Mouse (Mus musculus) midbrain, postnatal 0 days (tissue): Measurements from ENCODE around the gene Tmem51. TPM values are rescaled to one million over a fixed set of nuclear protein-coding genes. Genes with fewer than 3 reads are reported as not detected.
"Not testable (repeated sequence)": the region's sequence is repeated elsewhere in the genome, so short reads cannot be mapped to it uniquely, and the experiment has no call there.

Experiments used
- ATAC-seq: fragments of 200-750 bp; cut with Nextera tagmentation; 2 replicates; pipeline ENCODE4 v1.8.0; 2017; ENCODE audit warnings: moderate number of reproducible peaks, mild to moderate bottlenecking, moderate TSS enrichment, moderate library complexity; ENCODE audit not compliant: low FRiP score
- DNase-seq: peaks from one replicate; pipeline ENCODE4 v3.0.0-alpha.2; 2015; ENCODE audit warnings: low spot score
- H3K27ac ChIP-seq: fragments of 300-500 bp; sonication (generic); 2 replicates; pipeline ENCODE4 v1.5.1; 2014; ENCODE audit warnings: low read depth, mild to moderate bottlenecking, low read length, mixed read lengths
- H3K27me3 ChIP-seq: fragments of 300-500 bp; sonication (generic); 2 replicates; pipeline ENCODE4 v1.6.1; 2014; ENCODE audit warnings: low read length, control low read depth, mixed read lengths; ENCODE audit not compliant: insufficient read depth
- H3K36me3 ChIP-seq: fragments of 300-500 bp; sonication (generic); 2 replicates; pipeline ENCODE4 v1.6.1; 2014; ENCODE audit warnings: low read length, control low read depth, mixed read lengths; ENCODE audit not compliant: insufficient read depth
- H3K4me1 ChIP-seq: fragments of 300-500 bp; sonication (generic); 2 replicates; pipeline ENCODE4 v1.6.1; 2014; ENCODE audit warnings: mild to moderate bottlenecking, control low read depth, antibody characterized with exemption, low read length, mixed read lengths; ENCODE audit not compliant: insufficient read depth
- H3K4me2 ChIP-seq: fragments of 300-500 bp; sonication (generic); 2 replicates; pipeline ENCODE4 v1.6.1; 2014; ENCODE audit warnings: low read depth, mild to moderate bottlenecking, low read length, mixed read lengths; ENCODE audit not compliant: poor library complexity, severe bottlenecking
- H3K4me3 ChIP-seq: fragments of 300-500 bp; sonication (generic); 2 replicates; pipeline ENCODE4 v1.5.1; 2014; ENCODE audit warnings: low read depth, mild to moderate bottlenecking, low read length, moderate library complexity
- H3K9ac ChIP-seq: fragments of 300-500 bp; sonication (generic); replicated peaks from 2 replicates; pipeline ENCODE4 v1.6.1; 2014; ENCODE audit warnings: mild to moderate bottlenecking, low read length, moderate library complexity, mixed read lengths; ENCODE audit not compliant: poor library complexity, severe bottlenecking
- H3K9me3 ChIP-seq: fragments of 300-500 bp; sonication (generic); 2 replicates; pipeline ENCODE4 v1.6.1; 2016; ENCODE audit warnings: low read length, control low read depth
- CTCF ChIP-seq: IDR thresholded peaks from 2 replicates; pipeline ENCODE4 v1.5.1; 2016; ENCODE audit warnings: antibody characterized with exemption, mild to moderate bottlenecking
- WGBS: fragments of 180-500 bp; shearing (Covaris S2); extraction: QIAGEN DNeasy Blood & Tissue Kit; methylation state at CpG from one replicate; pipeline ENCODE4 v1.1.7; 2014; 5-methylcytosine and 5-hydroxymethylcytosine counted together
- polyA plus RNA-seq: library from polyadenylated mRNA; unstranded; fragments of >200 nt; fragmentation: Nextera tagmentation; extraction: Ambion mirVana; gene quantifications from 2 replicates; pipeline ENCODE4 v1.2.1, GENCODE M21; 2015
- total RNA-seq: library from RNA; depleted of rRNA; stranded (reverse); fragments of >200 nt; gene quantifications from 2 replicates; pipeline ENCODE4 v1.2.3, GENCODE M21; 2014

Tmem51 gene
- total and polyA plus RNA-seq, 2 experiments from 2014 or later: 5.9 to 7.9 TPM

- no peaks in the 10 kb centered on the region for H3K36me3 ChIP-seq
- WGBS: 27% methylated on average over 11 of the region's 11 CpGs
- no peaks in the 10 kb centered on the region for H3K4me1 ChIP-seq
- H3K27ac ChIP-seq: no peak overlapping the region
- peak overlapping the region; percentile 29 for H3K4me2 ChIP-seq
- H3K9me3 ChIP-seq: no peaks in the 10 kb centered on the region
- ATAC-seq: peak; percentile 67; the same call in 1 of the 2 replicates
- no peak overlapping the region for H3K9ac ChIP-seq
- TF ChIP-seq CTCF: no peak
- peak overlapping the region; percentile 25; the same call in 1 of the 2 replicates for H3K4me3 ChIP-seq
- DNase-seq: peak; percentile 71
- H3K27me3 ChIP-seq: no peaks in the 10 kb centered on the region
These were observed 85.8 kb downstream of the Tmem51 start for GRCm38 (mm10) chr4:141998282-141998821.

GRCm38 (mm10) chr4:141996880-141997279 is 87.2 kb downstream of the Tmem51 start:
- H3K9me3 ChIP-seq: no peaks in the 10 kb centered on the region
- no peak for TF ChIP-seq CTCF
- no peaks in the 10 kb centered on the region for H3K36me3 ChIP-seq
- H3K4me2 ChIP-seq: no peak overlapping the region
- DNase-seq (no peak), ATAC-seq (no peak)
- H3K9ac ChIP-seq: no peak overlapping the region
- WGBS: 79% methylated on average over 3 of the region's 3 CpGs
- no peak overlapping the region for H3K4me3 ChIP-seq
- H3K4me1 ChIP-seq: no peaks in the 10 kb centered on the region
- no peak overlapping the region for H3K27ac ChIP-seq
- H3K27me3 ChIP-seq: no peaks in the 10 kb centered on the region

- peak; percentile 41 for DNase-seq
- no peak overlapping the region for H3K9ac ChIP-seq
These were observed 88.0 kb downstream of the Tmem51 start for GRCm38 (mm10) chr4:141996086-141996485.

GRCm38 (mm10) chr4:141994062-141994471 is 90.0 kb downstream of the Tmem51 start:
- 39% methylated on average over 2 of the region's 2 CpGs for WGBS
- not testable (repeated sequence) for ATAC-seq, H3K27me3 ChIP-seq

More at GRCm38 (mm10) chr4:141996086-141996485, 88.0 kb downstream of the Tmem51 start:
- ATAC-seq: no peak
- no peaks in the 10 kb centered on the region for H3K36me3 ChIP-seq
- no peaks in the 10 kb centered on the region for H3K9me3 ChIP-seq
- H3K4me3 ChIP-seq: no peak overlapping the region
- H3K27ac ChIP-seq: no peak overlapping the region
- WGBS: 30% methylated on average over 7 of the region's 7 CpGs
- no peaks in the 10 kb centered on the region for H3K27me3 ChIP-seq
- no peak for TF ChIP-seq CTCF
- H3K4me2 ChIP-seq: no peak overlapping the region
- no peaks in the 10 kb centered on the region for H3K4me1 ChIP-seq

GRCm38 (mm10) chr4:141993347-141994061 is 90.6 kb downstream of the Tmem51 start:
- Histone ChIP-seq H3K9ac (no peak overlapping the region), H3K27ac (no peak overlapping the region), H3K27me3 (no peaks in the 10 kb centered on the region), H3K36me3 (no peaks in the 10 kb centered on the region), H3K4me3 (no peak overlapping the region), H3K4me1 (no peaks in the 10 kb centered on the region), H3K9me3 (no peaks in the 10 kb centered on the region), H3K4me2 (no peak overlapping the region)
- no peak for DNase-seq
- 75% methylated on average over 5 of the region's 5 CpGs for WGBS
- no peak for ATAC-seq
- no peak for TF ChIP-seq CTCF

More at GRCm38 (mm10) chr4:141994062-141994471, 90.0 kb downstream of the Tmem51 start:
- H3K27ac ChIP-seq, H3K4me1 ChIP-seq, H3K9me3 ChIP-seq, H3K4me2 ChIP-seq, DNase-seq, H3K4me3 ChIP-seq, H3K9ac ChIP-seq, H3K36me3 ChIP-seq: not testable (repeated sequence)

GRCm38 (mm10) chr4:141992530-141993204 is 91.4 kb downstream of the Tmem51 start:
- ATAC-seq (no peak), DNase-seq (no peak)
- no peaks in the 10 kb centered on the region for H3K9me3 ChIP-seq
- 88% methylated on average over 14 of the region's 14 CpGs for WGBS
- no peak overlapping the region for H3K27ac ChIP-seq
- H3K4me3 ChIP-seq: no peak overlapping the region
- H3K4me1 ChIP-seq: no peaks in the 10 kb centered on the region
- H3K27me3 ChIP-seq: no peaks in the 10 kb centered on the region
- no peak overlapping the region for H3K4me2 ChIP-seq
- H3K9ac ChIP-seq: no peak overlapping the region
- no peaks in the 10 kb centered on the region for H3K36me3 ChIP-seq
- TF ChIP-seq CTCF: no peak
